Mouse (Mus musculus) A20 (cell line): Measurements from ENCODE around the gene Hist2h3c1.
"Not testable (repeated sequence)": the region's sequence is repeated elsewhere in the genome, so short reads cannot be mapped to it uniquely, and the experiment has no call there.

Source experiments
- DNase-seq: peaks from one replicate; pipeline ENCODE4 v3.0.0-alpha.2; 2011; ENCODE audit warnings: low read depth, low spot score

Hist2h3c1 gene

DNA sequence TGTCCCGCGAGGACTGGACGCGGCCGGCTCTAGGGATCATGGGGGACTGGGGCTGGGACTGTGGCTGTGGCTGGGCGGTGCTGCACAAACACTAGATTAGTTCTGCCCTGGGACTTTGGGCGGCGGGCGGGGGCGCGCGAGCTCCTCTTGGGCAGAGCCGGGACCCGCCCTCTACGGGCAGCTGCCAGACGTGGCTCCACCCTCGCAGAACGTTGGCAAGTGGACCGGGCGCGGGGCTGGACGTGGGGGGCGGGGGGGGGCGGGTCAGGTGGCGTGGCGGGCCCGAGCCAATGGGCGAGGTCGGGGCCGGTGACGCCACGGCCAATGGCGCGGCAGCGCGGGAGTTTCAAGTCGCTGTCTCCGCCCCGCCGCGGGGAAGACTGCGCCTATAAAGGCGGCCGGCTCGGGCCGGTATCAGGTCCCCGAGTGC lies at the start of gene Hist2h3c1:
Hist2h3c1 (plus strand) TSS at position 259 of the 430 bp plus-strand sequence.
- DNase-seq = not testable (repeated sequence)

DNA sequence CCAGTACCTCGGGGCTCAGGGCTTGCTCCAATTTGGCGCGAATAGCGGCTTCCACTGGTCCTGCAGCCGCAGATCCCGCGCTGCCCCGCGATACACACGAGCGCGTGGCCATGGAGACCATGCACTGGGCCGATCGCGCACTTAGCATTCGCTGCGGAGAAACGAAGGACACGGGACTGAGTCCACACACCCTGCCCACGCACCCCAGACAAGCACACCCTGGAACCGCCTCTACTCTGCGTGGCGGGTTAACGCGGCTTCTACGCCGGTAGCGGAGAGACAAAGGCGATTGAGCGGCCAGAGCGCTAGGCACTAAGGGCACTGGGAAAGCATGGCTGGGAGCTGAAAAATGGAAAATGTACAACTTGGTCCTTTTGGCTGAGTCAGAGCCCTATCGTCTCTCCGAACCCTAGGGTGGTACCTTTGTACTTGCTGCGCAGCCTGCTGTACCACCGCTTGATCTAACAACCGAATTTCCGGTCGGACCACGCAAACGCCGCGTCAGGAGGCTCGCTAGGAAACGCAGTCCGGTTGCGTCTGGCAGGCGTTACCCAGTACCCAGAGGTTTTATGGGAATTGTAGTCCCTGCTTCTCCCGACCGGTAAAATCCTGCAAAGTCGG lies 49.2 kb upstream of the Hist2h3c1 start:
- peak; percentile 94 for DNase-seq

DNA sequence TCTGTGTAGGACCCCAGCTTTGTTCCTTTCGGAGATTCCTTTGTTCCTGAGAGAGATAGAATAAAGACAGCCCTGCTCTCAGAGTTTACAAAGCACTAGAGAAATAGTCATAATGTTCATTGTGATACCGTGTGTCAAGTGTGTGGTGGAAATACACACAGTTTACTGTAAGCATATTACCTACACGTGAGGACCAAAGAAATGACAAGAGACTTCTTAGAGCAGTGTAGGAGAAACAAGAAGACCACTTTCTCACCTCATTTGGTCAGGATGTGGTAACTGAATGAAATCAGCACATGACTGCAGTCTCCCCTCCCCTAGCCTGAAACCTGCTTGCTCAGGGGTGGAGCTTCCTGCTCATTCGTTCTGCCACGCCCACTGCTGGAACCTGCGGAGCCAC lies 48.3 kb upstream of the Hist2h3c1 start:
- peak; percentile 79 for DNase-seq

DNA sequence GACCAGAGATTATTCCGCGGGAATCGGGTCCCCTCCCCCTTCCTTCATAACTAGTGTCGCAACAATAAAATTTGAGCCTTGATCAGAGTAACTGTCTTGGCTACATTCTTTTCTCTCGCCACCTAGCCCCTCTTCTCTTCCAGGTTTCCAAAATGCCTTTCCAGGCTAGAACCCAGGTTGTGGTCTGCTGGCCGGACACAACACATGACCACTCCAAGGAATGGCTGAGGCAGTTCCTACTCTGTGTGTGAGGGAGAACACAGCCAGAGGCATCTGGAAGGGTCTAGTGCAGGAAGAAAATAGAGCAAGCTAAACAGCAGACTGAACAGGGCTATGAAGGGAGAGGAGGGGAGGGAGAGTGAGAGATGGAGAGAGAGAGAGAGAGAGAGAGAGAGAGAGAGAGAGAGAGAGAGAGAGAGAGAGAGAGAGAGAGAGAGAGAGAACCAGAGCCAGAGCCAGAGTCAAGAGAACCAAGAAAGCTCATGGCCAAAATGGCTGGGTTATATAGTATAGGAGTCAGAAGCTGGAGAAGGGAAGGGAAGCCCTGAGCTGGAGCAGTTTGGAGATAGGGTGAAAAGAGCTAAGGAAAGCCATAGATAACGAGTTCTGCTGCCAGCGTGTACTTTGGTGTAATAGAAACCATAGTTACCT lies 47.8 kb upstream of the Hist2h3c1 start:
- not testable (repeated sequence) for DNase-seq

DNA sequence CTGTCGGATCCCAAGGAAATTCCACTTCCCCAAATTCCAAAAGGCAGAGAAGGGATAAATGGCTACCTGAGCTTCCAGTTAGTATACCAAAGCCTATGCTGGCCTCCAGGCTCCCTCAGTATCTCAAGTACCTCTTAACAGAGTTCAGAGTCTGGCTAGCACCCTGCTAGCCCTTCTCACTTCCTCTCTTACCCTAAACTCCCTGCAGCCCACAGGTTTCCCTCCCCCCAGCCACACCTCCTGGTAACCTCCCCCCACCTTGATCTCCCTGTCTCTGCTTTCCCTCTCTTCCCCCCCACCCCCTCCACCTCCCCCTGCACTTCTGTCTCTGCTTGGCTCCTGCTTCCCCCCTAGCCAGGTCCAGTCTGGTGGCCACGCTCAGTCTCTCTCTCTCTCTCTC lies 46.8 kb upstream of the Hist2h3c1 start:
- peak; percentile 70 for DNase-seq

DNA sequence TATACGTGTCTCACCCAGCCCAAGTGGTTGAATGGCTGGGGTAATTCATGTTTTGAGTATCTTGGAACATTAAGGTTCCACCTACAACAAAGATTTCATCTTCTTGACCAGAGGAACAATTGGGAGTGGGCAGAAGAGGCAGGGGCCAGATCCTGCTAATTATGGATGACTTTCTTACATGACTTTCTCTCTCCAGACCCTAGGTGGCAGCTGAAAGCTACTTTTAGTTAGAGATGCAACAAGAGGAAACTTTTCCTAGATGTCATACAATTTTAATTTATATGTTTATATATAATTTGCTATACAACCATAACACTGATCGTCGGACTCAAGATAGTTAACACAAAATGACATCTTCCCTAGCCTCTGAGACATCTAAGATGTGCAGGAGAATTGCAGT lies 38.7 kb upstream of the Hist2h3c1 start:
- DNase-seq = no peak

DNA sequence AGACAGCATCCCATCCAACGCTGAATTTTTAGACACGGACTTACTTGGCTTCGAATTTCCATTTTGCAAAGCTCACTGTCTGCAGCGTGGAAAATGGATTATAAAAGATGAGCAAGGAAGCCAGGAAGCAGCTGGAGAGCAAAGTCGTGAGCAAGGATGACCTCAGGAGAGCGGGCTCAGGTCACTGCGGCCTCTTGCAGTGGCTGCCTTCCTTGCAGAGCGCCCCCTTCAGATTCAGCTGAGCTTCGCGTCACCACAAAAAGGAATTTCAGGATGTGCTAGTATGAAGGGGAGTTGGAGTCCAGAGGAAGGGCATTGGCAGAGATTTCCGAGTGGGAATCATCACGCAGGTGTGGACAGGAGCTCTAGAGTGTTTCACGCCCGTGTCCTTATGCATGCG lies 37.2 kb upstream of the Hist2h3c1 start:
- no peak for DNase-seq

DNA sequence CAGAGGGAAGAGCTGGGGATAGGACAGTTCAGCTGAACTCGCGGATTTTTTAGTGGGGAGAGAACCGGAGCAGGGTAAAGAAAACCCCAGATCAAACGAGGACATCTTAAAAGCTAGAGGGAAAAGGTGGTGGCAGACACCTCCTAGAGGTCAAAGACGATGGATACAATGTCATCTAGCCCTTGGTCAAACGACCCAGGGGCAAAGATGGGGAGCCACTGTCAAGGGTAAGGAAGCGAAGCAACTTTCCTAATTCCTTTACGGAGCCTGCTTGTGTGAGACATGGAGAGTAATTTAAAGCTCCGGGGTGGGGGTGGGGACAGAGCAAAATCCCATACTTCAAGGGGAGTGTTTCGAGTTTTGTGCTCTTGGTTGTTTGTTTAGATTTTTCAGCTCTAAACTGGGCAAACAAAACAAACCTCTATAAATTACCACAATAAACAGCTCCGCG lies 27.3 kb upstream of the Hist2h3c1 start:
- peak; percentile 81 for DNase-seq

DNA sequence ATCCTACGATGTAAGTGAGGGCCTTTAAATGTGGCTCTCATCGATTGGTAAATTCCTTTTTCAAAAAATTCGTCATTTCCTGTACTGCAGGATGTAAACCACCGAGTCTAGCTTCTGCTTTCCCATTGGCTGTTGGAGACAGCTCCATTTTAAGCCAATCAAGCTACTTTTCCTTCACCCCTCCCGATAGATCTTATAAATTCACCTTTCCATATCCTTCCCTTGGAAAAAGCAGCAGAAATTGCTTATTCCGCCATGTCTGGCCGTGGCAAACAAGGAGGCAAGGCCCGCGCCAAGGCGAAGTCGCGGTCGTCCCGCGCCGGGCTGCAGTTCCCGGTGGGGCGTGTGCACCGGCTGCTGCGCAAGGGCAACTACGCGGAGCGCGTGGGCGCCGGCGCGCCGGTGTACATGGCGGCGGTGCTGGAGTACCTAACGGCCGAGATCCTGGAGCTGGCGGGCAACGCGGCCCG lies 26.8 kb upstream of the Hist2h3c1 start, which contains the start of the genes Bola1 and Hist2h2ab:
Bola1 (minus strand) TSS at position 49 of the 470 bp plus-strand sequence.
Hist2h2ab (plus strand) TSS at position 205 of the 470 bp plus-strand sequence.
- DNase-seq = peak; percentile 94

DNA sequence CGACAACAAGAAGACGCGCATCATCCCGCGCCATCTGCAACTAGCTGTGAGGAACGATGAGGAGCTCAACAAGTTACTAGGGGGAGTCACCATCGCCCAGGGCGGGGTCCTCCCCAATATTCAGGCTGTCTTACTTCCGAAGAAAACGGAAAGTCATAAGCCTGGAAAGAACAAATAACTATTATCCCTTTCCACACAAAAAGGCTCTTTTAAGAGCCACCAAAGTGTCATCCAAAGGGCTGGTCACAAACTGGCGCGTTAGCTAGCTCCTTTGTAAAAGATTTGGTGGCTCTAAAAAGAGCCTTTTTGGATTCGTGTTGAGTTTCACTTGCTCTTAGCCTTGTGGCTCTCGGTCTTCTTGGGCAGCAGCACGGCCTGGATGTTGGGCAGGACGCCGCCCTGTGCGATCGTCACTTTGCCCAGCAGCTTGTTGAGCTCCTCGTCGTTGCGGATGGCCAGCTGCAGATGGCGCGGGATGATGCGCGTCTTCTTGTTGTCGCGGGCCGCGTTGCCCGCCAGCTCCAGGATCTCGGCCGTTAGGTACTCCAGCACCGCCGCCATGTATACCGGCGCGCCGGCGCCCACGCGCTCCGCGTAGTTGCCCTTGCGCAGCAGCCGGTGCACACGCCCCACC lies 26.2 kb upstream of the Hist2h3c1 start:
- not testable (repeated sequence) for DNase-seq

DNA sequence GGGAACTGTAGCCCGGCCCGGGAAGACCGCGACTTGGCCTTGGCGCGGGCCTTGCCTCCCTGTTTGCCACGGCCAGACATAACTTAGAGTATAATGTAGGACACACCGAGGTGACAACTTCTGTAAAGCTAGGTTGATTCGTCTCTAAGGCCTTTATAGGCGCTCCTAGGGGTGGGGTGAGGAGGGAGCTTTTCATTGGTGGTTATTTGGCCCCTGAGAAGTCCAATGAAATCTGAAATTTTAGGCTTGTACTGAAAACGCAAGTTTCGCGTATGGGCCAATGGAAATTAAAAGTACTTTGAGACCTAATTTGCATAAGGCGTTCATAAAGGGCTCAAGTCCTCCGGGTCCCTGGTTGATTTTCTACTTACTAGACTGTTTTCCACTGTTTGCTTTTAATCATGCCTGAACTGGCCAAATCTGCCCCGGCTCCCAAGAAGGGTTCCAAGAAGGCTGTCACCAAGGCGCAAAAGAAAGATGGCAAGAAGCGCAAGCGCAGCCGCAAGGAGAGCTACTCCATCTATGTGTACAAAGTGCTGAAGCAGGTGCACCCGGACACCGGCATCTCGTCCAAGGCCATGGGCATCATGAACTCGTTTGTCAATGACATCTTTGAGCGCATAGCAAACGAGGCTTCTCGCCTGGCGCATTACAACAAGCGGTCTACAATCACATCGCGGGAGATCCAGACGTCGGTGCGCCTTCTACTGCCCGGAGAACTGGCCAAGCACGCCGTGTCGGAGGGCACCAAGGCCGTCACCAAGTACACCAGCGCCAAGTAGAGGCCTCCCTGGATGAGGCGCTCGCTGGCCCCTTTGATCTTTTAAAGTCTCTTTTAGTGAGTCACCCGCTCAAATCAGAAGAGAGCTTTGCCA lies 25.5 kb upstream of the Hist2h3c1 start, which contains the start of the genes Hist2h2ac and Hist2h2be:
Hist2h2ac (minus strand) TSS at position 116 of the 875 bp plus-strand sequence.
Hist2h2be (plus strand) TSS at position 355 of the 875 bp plus-strand sequence.
- peak; percentile 94 for DNase-seq

DNA sequence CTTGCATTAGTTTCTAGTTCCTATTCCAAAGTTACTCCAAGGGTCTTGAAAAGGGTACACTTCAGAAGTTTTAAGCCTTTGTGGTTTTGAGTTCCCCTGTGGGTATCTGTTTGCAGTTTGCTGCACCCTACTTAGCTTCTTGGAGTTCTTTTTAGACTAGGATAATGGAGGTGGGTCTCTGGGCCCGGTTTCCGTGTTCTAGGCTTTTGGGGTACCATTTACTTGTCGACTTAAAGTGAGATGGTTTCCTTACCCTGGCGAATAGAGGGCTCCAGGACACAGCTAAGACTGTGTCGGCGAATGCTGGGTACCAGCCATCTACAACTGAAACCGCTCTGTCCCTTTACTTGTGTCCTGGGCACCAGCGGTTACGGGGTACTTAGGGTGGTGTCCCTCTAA lies 24.8 kb upstream of the Hist2h3c1 start:
- DNase-seq = no peak

DNA sequence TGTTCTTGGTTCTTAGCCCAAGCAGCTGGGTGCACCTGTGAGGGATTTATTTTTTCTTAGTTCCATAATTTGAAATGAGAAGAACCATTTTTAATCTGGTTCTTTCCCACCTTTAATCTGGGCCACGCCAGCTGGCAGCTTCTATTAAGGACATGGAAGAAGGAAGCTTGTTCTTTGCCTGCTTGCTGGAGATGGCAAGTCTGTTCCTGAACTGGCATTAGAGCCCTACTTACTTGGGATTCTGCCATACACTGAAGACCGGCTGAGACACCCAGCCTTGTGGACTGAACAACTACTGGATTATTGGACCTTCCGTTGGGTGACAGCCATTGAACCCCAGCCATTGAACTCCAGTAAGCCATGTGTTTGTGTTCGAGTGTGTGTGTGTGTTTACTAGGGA lies 23.7 kb upstream of the Hist2h3c1 start:
- DNase-seq = no peak

DNA sequence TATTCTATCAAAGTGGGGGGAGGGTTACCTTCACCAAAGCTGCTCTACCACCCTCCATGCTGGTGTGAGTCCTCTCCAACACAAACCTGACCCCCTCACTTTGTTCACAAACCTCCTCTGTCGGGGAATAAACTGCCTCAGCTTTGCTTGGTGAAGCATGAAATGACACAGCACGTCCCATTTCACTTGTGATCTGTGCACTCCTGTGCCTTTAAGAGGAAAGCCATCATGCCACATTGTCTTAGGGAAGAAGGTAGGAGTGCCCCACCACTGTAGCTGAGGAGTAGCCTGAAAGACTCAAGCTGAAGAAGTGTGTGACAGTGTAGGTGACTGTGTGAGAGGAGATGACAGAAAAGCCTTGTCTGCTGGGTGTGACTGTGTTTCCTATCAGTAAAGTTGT lies 21.1 kb upstream of the Hist2h3c1 start:
- DNase-seq = peak; percentile 32

DNA sequence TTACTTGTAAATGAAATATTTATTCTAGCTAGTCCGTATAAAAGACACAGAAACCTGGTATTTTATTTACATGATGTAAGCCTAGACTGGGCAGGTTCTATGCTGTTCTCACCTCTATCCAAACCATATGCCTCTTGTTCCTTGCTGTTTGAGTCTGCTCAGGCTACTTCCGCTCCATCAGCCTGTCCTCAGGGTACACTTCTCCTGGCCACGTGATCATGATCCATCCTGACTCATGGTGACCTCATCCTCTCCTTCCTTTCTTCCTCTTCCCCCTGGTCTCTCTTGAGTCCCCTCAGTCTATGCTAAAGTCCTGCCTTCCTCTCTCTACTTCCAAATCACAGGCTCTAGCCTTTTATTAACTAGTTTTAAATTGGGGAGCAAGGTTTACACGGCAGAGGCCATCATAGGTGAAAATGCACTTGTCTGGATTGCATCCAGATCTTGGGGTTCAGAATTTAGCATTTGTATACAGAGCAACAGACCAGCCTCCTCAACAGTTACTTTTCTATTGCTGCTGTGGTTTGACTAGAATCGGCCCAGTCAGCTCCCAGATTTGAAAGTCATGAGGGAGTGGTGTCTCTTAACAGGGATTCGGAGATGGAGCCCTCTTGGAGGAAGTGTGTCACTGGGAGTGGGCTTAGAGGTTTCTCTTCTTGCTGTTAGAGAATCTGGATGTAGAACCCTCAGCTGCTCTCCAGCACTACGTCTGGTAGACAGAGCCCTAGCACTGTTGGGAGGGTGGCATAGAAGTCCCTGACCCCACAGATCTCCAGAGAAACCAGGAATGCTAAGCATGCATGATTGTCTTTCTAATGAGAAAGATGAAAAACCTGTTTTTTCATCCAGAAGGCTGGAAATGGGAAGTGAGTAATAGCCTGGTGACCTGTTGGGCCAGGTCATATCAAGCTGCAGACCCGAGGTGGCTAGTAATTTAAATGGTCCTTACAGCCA lies 19.5 kb upstream of the Hist2h3c1 start:
- DNase-seq = no peak

DNA sequence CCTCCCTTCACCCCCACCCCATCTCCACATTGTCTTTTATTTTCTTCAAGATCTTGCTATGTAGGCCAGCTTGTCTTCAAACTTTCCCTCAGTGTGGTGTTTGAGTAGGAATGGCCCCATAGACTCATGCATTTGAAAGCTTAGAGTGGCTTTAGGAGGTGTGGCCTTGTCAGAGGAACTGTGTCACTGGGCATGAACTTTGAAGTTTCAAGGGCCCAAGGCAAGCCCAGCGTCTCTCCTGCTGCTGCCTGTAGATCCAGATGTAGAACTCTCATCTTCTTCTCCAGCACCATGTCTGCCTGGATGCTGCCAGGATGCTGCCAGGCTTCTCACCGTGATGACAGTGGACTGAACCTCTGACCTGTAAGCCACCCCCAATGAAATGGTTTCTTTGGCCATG lies 17.7 kb upstream of the Hist2h3c1 start:
- no peak for DNase-seq

DNA sequence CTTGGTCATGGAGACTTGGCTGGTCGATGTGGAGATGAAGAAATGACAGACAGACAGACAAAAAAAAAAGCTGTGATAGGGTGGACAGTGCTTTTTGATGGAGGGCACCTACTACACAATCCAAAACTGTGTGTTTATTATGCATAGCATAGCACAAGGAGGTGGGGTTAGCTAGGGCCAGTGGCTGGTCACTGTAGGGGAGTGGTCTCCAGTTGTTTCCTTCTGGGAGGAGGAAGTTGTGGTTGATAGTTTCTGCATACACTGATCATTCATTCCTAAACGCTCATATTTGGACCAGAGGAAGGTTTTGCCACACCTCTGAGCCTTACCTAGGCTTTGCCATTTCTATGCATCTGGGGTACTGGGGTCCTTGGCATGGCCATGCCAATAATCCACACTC lies 16.1 kb upstream of the Hist2h3c1 start:
- DNase-seq = no peak

DNA sequence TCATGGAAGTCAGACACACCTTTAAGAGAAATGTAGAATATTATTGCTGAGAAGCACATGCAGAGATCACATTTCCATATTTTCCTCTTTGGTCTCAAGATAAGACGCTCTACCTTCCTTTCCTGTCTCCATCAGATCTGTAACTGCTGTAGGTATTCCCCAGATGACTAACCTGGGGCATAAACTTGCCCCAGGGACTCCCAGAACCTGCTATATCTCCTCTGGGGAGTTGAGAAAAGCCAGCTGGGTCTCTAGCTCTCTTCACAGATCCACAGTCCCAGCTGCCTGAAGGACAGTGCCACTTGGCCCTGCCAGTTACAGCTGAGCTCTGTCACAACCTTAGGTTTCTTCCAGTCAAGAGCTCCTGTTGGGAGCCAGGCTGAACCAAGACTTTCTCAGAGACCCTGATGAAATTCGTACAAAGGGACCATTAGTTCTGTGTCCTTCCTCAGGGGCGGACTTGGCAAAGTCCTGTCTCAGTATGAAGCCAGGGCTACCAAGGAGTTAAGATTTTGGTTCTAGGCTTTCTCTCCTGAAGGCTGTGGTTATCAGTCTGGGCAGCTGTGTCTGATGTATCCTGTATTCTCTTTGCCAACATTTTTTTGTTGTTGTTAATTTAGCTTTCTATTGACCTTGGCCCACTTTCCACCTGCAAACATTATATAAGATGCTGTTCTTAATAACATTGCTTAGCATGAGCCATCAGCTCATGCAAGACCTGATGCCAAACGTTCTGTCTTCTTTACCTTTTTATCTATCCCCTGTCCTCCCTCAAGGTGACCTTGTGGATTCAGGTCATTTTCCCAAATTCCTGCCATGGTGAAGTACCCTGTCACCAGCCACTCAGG lies 15.4 kb upstream of the Hist2h3c1 start:
- DNase-seq = no peak

DNA sequence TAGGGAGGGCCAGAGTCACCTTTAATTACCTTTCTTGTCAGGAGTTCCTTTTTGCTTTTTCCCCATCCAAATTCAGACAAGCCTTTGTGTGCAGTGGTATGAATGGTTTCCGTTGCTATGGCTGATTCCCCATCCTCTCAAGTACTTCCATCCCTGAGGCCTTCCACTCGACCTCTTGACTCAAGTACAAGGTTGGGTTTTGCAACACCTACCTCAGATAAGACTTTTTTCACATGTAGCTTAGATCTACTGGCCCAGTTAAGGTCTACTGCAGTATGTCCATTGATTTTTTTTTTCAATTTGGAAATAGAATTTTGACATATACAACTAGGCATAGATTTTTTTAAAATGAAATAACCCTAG lies 14.7 kb upstream of the Hist2h3c1 start:
- no peak for DNase-seq
